Mouse (Mus musculus) B cell, adult 62 days (primary cell): ENCODE measurements around the gene Gstk1. TPM values are rescaled to one million over a fixed set of nuclear protein-coding genes. Genes with fewer than 3 reads are reported as not detected.

Experiments
- total RNA-seq: library from RNA; stranded (reverse); gene quantifications from 4 replicates; pipeline ENCODE4 v1.2.4, GENCODE M21; 2023

The Gstk1 gene
- total RNA-seq = 2.4 to 7.9 TPM (median 7.5 TPM) in 4 replicates

DNA sequence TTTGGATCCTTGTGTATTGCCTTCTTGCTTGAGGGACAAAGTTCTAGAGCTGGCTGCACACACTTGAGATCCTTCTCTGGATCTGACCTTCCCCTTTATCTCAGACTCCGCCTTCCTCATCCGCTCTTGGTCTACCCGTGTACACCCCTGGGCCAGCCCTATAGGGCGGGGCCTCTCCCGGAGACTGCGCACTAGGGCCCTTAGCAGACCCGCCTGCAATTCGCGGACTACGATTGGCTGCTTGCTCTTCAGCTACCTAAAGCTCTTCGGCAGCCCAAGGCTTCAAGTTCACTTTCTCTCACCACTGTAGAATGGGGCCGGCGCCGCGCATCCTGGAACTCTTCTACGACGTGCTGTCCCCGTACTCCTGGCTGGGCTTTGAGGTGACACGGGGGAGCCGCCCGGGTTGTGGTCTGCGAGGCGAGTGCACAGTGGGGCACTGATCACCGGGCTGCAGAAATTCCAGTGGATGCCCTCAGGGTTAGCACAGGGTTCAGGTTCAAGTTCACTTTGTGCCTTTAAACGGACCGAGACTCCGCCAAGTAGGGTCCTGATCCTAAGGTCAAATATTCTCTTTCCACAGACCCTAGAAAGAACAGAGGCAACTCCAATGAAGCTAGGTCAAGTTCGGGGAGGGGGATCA is at the start of gene Gstk1:
Gstk1 (plus strand) TSS at position 225 of the 643 bp plus-strand sequence.

GRCm38 (mm10) chr6:42215028-42215427 is 30.7 kb upstream of the Gstk1 start, which contains the start of gene Tas2r144:
Gene Tas2r144 (plus strand): TSS chr6:42215328.

DNA sequence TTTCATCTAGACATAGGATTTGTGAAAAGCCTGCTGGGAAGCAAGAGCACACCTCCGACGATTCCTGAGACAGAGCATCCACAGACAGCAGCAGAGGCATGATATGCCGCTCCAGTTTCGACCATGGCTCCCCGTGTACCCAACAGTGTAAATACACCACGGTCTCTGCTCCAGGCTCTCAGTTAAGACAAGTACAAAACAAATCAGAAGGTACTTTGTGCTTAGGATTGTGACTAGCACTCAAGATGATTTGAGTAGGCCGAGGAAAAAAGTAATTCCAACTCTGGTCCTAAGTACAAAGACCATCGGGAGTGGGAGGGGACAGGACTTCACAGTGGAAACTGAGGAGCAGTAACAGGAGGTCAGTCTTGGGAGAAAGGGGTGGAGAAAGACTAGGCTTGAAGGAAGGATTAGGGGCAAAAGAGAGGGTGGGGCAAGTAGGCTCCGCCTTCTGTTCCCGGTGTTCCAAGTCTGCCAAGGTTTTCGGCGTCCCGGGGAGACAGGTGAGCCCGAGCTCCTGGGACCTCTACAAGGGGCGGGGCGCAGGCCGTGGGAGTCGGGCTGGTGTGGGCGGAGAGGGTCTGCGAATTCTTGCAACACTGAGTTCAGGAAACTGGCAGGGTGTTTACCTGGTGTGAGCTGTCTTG is 15.9 kb downstream of the Gstk1 start, which contains the start of gene Tmem139:
Tmem139 (plus strand) TSS at position 447 of the 647 bp plus-strand sequence.

DNA sequence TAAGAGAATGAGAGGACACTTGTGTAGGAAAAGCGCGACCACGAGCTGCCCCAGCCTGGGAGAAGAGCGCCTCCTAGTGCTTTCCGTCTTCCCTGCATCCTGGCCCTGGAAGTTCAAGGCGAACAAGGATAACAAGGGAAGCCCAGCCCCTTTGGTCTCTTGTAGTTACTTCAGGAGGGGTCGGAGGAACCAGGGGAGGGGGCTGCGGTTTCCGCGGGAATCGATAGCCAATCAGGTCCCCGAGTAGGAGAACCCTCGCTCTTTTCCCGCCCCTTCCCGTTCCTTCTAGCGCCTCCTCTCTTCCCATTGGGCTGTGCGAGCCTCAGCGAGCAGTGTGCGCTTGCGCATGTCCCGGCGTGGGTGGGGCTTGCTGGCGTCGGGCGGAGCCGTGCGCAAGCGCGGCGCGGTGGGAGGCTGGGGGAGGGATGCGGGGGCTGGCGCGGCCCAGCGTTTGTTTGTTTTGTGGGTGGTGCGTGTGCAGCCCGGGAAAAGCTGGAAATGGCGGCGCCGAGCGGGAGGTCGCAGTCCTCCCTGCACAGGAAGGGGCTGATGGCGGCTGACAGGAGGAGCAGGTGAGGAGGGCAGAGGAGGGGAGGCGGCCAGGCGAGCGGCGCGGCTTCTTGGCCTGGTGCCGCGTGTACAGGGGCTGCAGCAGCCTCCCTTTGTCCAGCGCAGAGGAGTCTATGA is 19.0 kb downstream of the Gstk1 start, which contains the start of gene Casp2:
Casp2 (plus strand) TSS at position 360 of the 687 bp plus-strand sequence.

GRCm38 (mm10) chr6:42286448-42286847 is 40.7 kb downstream of the Gstk1 start, which contains the start of gene Clcn1:
Gene Clcn1 (plus strand): TSS chr6:42286685.

Other genes with a start within 250 kb of the Gstk1 start
- gene Sva, start 207.5 kb upstream of the Gstk1 start, total RNA-seq = not detected in 4 replicates
- not detected in 4 replicates for gene Tas2r139, start 105.0 kb upstream of the Gstk1 start, total RNA-seq
- gene Tas2r144, start 30.6 kb upstream of the Gstk1 start, total RNA-seq = not detected in 4 replicates
- not detected in 4 replicates for gene Tmem139, start 16.0 kb downstream of the Gstk1 start, total RNA-seq
- 114 to 127 TPM (median 123 TPM) in 4 replicates for gene Casp2, start 19.1 kb downstream of the Gstk1 start, total RNA-seq
- gene Clcn1, start 40.8 kb downstream of the Gstk1 start, total RNA-seq = 1.8 to 2.6 TPM (median 2.1 TPM) in 4 replicates
- not detected in 4 replicates for gene Fam131b, start 78.7 kb downstream of the Gstk1 start, total RNA-seq
- 66.3 to 88.0 TPM (median 82.7 TPM) in 4 replicates for gene Zyx, start 103.7 kb downstream of the Gstk1 start, total RNA-seq
- 0.18 to 0.25 TPM in 2 of 4 replicates, not detected in the others for gene Epha1, start 127.3 kb downstream of the Gstk1 start, total RNA-seq
- 0.69 to 2.1 TPM (median 0.69 TPM) in 3 of 4 replicates, not detected in the other for gene Tas2r143, start 154.3 kb downstream of the Gstk1 start, total RNA-seq
- 1.3 TPM in 2 of 4 replicates, not detected in the others for gene Tas2r135, start 159.5 kb downstream of the Gstk1 start, total RNA-seq
- gene Tas2r126, start 188.6 kb downstream of the Gstk1 start, total RNA-seq = 0.66 to 0.88 TPM in 2 of 4 replicates, not detected in the others
- not detected in 4 replicates for gene Olfr458, start 219.3 kb downstream of the Gstk1 start, total RNA-seq
- gene Olfr457, start 230.4 kb downstream of the Gstk1 start, total RNA-seq = not detected in 4 replicates
- not detected in 4 replicates for gene Olfr456, start 241.3 kb downstream of the Gstk1 start, total RNA-seq